Comparison of ENCODE assay signal across 12 mouse cellular contexts in genomic region chr4:135912164-135912563, GRCm38 (mm10). TPM values are rescaled to one million over a fixed set of nuclear protein-coding genes. Genes with fewer than 3 reads are reported as not detected.
DNase-seq lines count a peak whose midpoint lies in the region; ATAC-seq and TF ChIP-seq lines count a peak whose summit lies in the region.
"Had no signal": no experiment of that assay in that cellular context is flagged by ENCODE, and none has a peak within 500 bp of the region (broad histone marks: within the 10 kb centered on the region; RNA-seq: fewer than 3 reads in every experiment).

No protein-coding gene starts in this region.

- H3K9ac ChIP-seq in forebrain, embryonic 12.5 days, result no peak overlapping the region
- H3K9ac ChIP-seq in forebrain, embryonic 15.5 days (replicated peaks), result no peak overlapping the region
- no peak overlapping the region for H3K9ac ChIP-seq in lung, embryonic 15.5 days
- no peak overlapping the region; the same call in 1 of the 2 replicates for H3K9ac ChIP-seq in liver, embryonic 14.5 days (replicated peaks)

- peak overlapping the region; percentile 42; the same call in 1 of the 2 replicates for H3K27ac ChIP-seq in forebrain, embryonic 12.5 days
- no peak overlapping the region for H3K27ac ChIP-seq in forebrain, embryonic 15.5 days (replicated peaks)
- H3K27ac ChIP-seq in lung, embryonic 15.5 days, result 0 out of 2 replicates have a peak overlapping the region, but pooled peaks have one; percentile 20
- H3K27ac ChIP-seq in liver, embryonic 14.5 days, result no peak overlapping the region
- H3K27ac ChIP-seq: gastrocnemius, adult 2 months had no signal

- no peak overlapping the region for H3K4me2 ChIP-seq in forebrain, embryonic 12.5 days
- H3K4me2 ChIP-seq in forebrain, embryonic 15.5 days (replicated peaks), result no peak overlapping the region
- no peak overlapping the region for H3K4me2 ChIP-seq in lung, embryonic 15.5 days
- peak overlapping the region; percentile 18; the same call in 1 of the 2 replicates for H3K4me2 ChIP-seq in liver, embryonic 14.5 days (ENCODE audit: low read depth)

- no peak; the same call in 1 of the 2 replicates for ATAC-seq in forebrain, embryonic 12.5 days (ENCODE audit: low FRiP score)
- no peak for ATAC-seq in forebrain, embryonic 15.5 days (replicated peaks)
- no peak for ATAC-seq in lung, embryonic 15.5 days (ENCODE audit: borderline replicate concordance, extremely low read depth, low FRiP score, low TSS enrichment)
- 0 out of 2 replicates have a peak, but pooled peaks have one; percentile 30 for ATAC-seq in erythroid progenitor cell, adult 5-6 weeks (replicated peaks; ENCODE audit: low FRiP score, poor library complexity, severe bottlenecking)
- peak; percentile 32; the same call in 1 of the 2 replicates for ATAC-seq in liver, embryonic 14.5 days (ENCODE audit: insufficient read depth)

- no peaks in the 10 kb centered on the region for H3K27me3 ChIP-seq in forebrain, embryonic 12.5 days
- H3K27me3 ChIP-seq in forebrain, embryonic 15.5 days, result no peaks in the 10 kb centered on the region
- no peaks in the 10 kb centered on the region for H3K27me3 ChIP-seq in lung, embryonic 15.5 days
- H3K27me3 ChIP-seq in liver, embryonic 14.5 days (ENCODE audit: control insufficient read depth, insufficient read depth, low read length), result no peaks in the 10 kb centered on the region

- WGBS in forebrain, embryonic 12.5 days, result 78% methylated on average over 3 of the region's 3 CpGs
- 50% methylated on average over 3 of the region's 3 CpGs for WGBS in forebrain, embryonic 15.5 days
- WGBS in lung, embryonic 15.5 days, result 46% methylated on average over 3 of the region's 3 CpGs
- WGBS in liver, embryonic 14.5 days (ENCODE audit: insufficient replicate concordance), result 13% methylated on average over 3 of the region's 3 CpGs

- TF ChIP-seq CTCF in liver, embryonic 14.5 days (IDR thresholded peaks at IDR 0.05; ENCODE audit: low read depth), result no peak

- H3K4me1 ChIP-seq in forebrain, embryonic 12.5 days, result peaks cover 5% of the 10 kb centered on the region
- no peaks in the 10 kb centered on the region for H3K4me1 ChIP-seq in forebrain, embryonic 15.5 days
- H3K4me1 ChIP-seq in lung, embryonic 15.5 days, result no peaks in the 10 kb centered on the region
- H3K4me1 ChIP-seq in liver, embryonic 14.5 days (replicated peaks; ENCODE audit: control insufficient read depth in 2 of 2, insufficient read depth in 2 of 2, low read length in 1 of 2), result peaks cover 9 to 20% of the 10 kb centered on the region in 2 experiments

- no peaks in the 10 kb centered on the region for H3K9me3 ChIP-seq in forebrain, embryonic 12.5 days
- H3K9me3 ChIP-seq in forebrain, embryonic 15.5 days, result no peaks in the 10 kb centered on the region
- no peaks in the 10 kb centered on the region for H3K9me3 ChIP-seq in lung, embryonic 15.5 days
- no peaks in the 10 kb centered on the region for H3K9me3 ChIP-seq in liver, embryonic 14.5 days (ENCODE audit: control insufficient read depth, low read length)
- H3K9me3 ChIP-seq: G1E had no signal

- H3K4me3 ChIP-seq in forebrain, embryonic 12.5 days (replicated peaks), result no peak overlapping the region
- H3K4me3 ChIP-seq in forebrain, embryonic 15.5 days, result no peak overlapping the region
- H3K4me3 ChIP-seq in lung, embryonic 15.5 days, result no peak overlapping the region
- no peak overlapping the region for H3K4me3 ChIP-seq in liver, embryonic 14.5 days (ENCODE audit: insufficient read depth in 1 of 2, low read depth in 2 of 2, low read length in 2 of 2)
- H3K4me3 ChIP-seq: gastrocnemius, adult 2 months had no signal

- H3K36me3 ChIP-seq in forebrain, embryonic 12.5 days (replicated peaks), result no peaks in the 10 kb centered on the region
- H3K36me3 ChIP-seq in forebrain, embryonic 15.5 days, result no peaks in the 10 kb centered on the region
- H3K36me3 ChIP-seq in lung, embryonic 15.5 days, result no peaks in the 10 kb centered on the region
- no peaks in the 10 kb centered on the region for H3K36me3 ChIP-seq in liver, embryonic 14.5 days (replicated peaks; ENCODE audit: control insufficient read depth, insufficient read depth, low read depth)

- TF ChIP-seq EP300 in liver, embryonic 14.5 days (IDR thresholded peaks at IDR 0.05; ENCODE audit: low read depth), result no peak

- no peak for DNase-seq in lung, adult 18-20 months
- no peak for DNase-seq in liver, embryonic 14.5 days (ENCODE audit: low read depth in 3 of 3, low spot score in 3 of 3)
- DNase-seq in layer of hippocampus, postnatal 36 days, result no peak
- no peak for DNase-seq in adrenal gland, postnatal 14 days
- DNase-seq: gastrocnemius, adult 2 months; heart, postnatal 36 days; right cerebral cortex, postnatal 25 days had no signal

RNA-seq across cellular contexts. Expression of gene Fuca1, which starts 8.4 kb away (rescaled TPM):
- polyA plus RNA-seq in forebrain, embryonic 12.5 days (2016; fragmentation: Nextera tagmentation; extraction: Ambion mirVana), result 38.1 and 45.0 TPM in 2 replicates
- polyA plus RNA-seq in forebrain, embryonic 15.5 days (2015; fragmentation: Nextera tagmentation; extraction: Ambion mirVana), result 50.9 and 56.7 TPM in 2 replicates
- 71.7 and 76.4 TPM in 2 replicates for polyA plus RNA-seq in lung, embryonic 15.5 days (2015; fragmentation: Nextera tagmentation; extraction: Ambion mirVana)
- 23.1 and 45.3 TPM in 2 replicates for total RNA-seq in erythroid progenitor cell, adult 5-6 weeks (2015; ENCODE audit: low replicate concordance)
- 38.9 and 50.2 TPM in 2 replicates for total RNA-seq in erythroid progenitor cell, adult 5-6 weeks (2017; ENCODE audit: low replicate concordance)
- polyA plus RNA-seq in liver, embryonic 14.5 days (2012; rRNA removed), result 8.8 and 12.0 TPM in 2 replicates
- polyA plus RNA-seq in liver, embryonic 14.5 days (2014; fragmentation: Nextera tagmentation; extraction: Ambion mirVana), result 19.0 and 23.6 TPM in 2 replicates
- 10 to 100 TPM; 33.4 to 43.1 TPM for total RNA-seq in layer of hippocampus, postnatal 36 days (2021)
- total RNA-seq in adrenal gland, postnatal 14 days (2021), result 90.1 and 94.3 TPM in 2 replicates

RNA-seq across cellular contexts. Expression of gene Cnr2, which starts 17.0 kb away (rescaled TPM):
- 0.32 and 0.36 TPM in 2 replicates for polyA plus RNA-seq in forebrain, embryonic 12.5 days (2016; fragmentation: Nextera tagmentation; extraction: Ambion mirVana)
- 0.08 and 0.13 TPM in 2 replicates for polyA plus RNA-seq in forebrain, embryonic 15.5 days (2015; fragmentation: Nextera tagmentation; extraction: Ambion mirVana)
- 0.80 and 0.82 TPM in 2 replicates for polyA plus RNA-seq in lung, embryonic 15.5 days (2015; fragmentation: Nextera tagmentation; extraction: Ambion mirVana)
- total RNA-seq in erythroid progenitor cell, adult 5-6 weeks (2015; ENCODE audit: low replicate concordance), result 4.3 and 5.0 TPM in 2 replicates
- 1.7 and 3.4 TPM in 2 replicates for total RNA-seq in erythroid progenitor cell, adult 5-6 weeks (2017; ENCODE audit: low replicate concordance)
- polyA plus RNA-seq in liver, embryonic 14.5 days (2012; rRNA removed), result 1.6 and 2.1 TPM in 2 replicates
- polyA plus RNA-seq in liver, embryonic 14.5 days (2014; fragmentation: Nextera tagmentation; extraction: Ambion mirVana), result 2.3 and 2.5 TPM in 2 replicates
- under 1 TPM in 1 of 2 experiments, not detected in 1; 0.15 TPM for total RNA-seq in layer of hippocampus, postnatal 36 days (2021)
- 1.9 and 4.7 TPM in 2 replicates for total RNA-seq in adrenal gland, postnatal 14 days (2021)

RNA-seq across cellular contexts. Expression of gene Hmgcl, which starts 34.1 kb away (rescaled TPM):
- polyA plus RNA-seq in forebrain, embryonic 12.5 days (2016; fragmentation: Nextera tagmentation; extraction: Ambion mirVana), result 52.3 and 55.8 TPM in 2 replicates
- 61.3 and 66.6 TPM in 2 replicates for polyA plus RNA-seq in forebrain, embryonic 15.5 days (2015; fragmentation: Nextera tagmentation; extraction: Ambion mirVana)
- polyA plus RNA-seq in lung, embryonic 15.5 days (2015; fragmentation: Nextera tagmentation; extraction: Ambion mirVana), result 76.1 TPM in 2 replicates
- 24.3 and 25.2 TPM in 2 replicates for total RNA-seq in erythroid progenitor cell, adult 5-6 weeks (2015; ENCODE audit: low replicate concordance)
- 19.6 and 30.0 TPM in 2 replicates for total RNA-seq in erythroid progenitor cell, adult 5-6 weeks (2017; ENCODE audit: low replicate concordance)
- polyA plus RNA-seq in liver, embryonic 14.5 days (2012; rRNA removed), result 28.9 and 43.4 TPM in 2 replicates
- 71.9 and 76.5 TPM in 2 replicates for polyA plus RNA-seq in liver, embryonic 14.5 days (2014; fragmentation: Nextera tagmentation; extraction: Ambion mirVana)
- total RNA-seq in layer of hippocampus, postnatal 36 days (2021), result 10 to 100 TPM; 35.5 to 36.4 TPM
- 64.6 and 76.0 TPM in 2 replicates for total RNA-seq in adrenal gland, postnatal 14 days (2021)

RNA-seq across cellular contexts. Expression of gene Pnrc2, which starts 38.5 kb away (rescaled TPM):
- polyA plus RNA-seq in forebrain, embryonic 12.5 days (2016; fragmentation: Nextera tagmentation; extraction: Ambion mirVana), result 196 and 199 TPM in 2 replicates
- 131 and 134 TPM in 2 replicates for polyA plus RNA-seq in forebrain, embryonic 15.5 days (2015; fragmentation: Nextera tagmentation; extraction: Ambion mirVana)
- polyA plus RNA-seq in lung, embryonic 15.5 days (2015; fragmentation: Nextera tagmentation; extraction: Ambion mirVana), result 210 and 220 TPM in 2 replicates
- total RNA-seq in erythroid progenitor cell, adult 5-6 weeks (2015; ENCODE audit: low replicate concordance), result 245 and 298 TPM in 2 replicates
- total RNA-seq in erythroid progenitor cell, adult 5-6 weeks (2017; ENCODE audit: low replicate concordance), result 215 and 282 TPM in 2 replicates
- polyA plus RNA-seq in liver, embryonic 14.5 days (2012; rRNA removed), result 25.4 and 43.4 TPM in 2 replicates
- polyA plus RNA-seq in liver, embryonic 14.5 days (2014; fragmentation: Nextera tagmentation; extraction: Ambion mirVana), result 80.2 and 81.9 TPM in 2 replicates
- total RNA-seq in layer of hippocampus, postnatal 36 days (2021), result 10 to 100 TPM; 54.5 to 56.3 TPM
- 110 and 149 TPM in 2 replicates for total RNA-seq in adrenal gland, postnatal 14 days (2021)

RNA-seq across cellular contexts. Expression of gene Gale, which starts 51.4 kb away (rescaled TPM):
- 28.3 and 30.9 TPM in 2 replicates for polyA plus RNA-seq in forebrain, embryonic 12.5 days (2016; fragmentation: Nextera tagmentation; extraction: Ambion mirVana)
- 35.2 and 35.6 TPM in 2 replicates for polyA plus RNA-seq in forebrain, embryonic 15.5 days (2015; fragmentation: Nextera tagmentation; extraction: Ambion mirVana)
- polyA plus RNA-seq in lung, embryonic 15.5 days (2015; fragmentation: Nextera tagmentation; extraction: Ambion mirVana), result 38.2 and 40.5 TPM in 2 replicates
- total RNA-seq in erythroid progenitor cell, adult 5-6 weeks (2015; ENCODE audit: low replicate concordance), result 1.4 and 6.3 TPM in 2 replicates
- 3.6 and 12.2 TPM in 2 replicates for total RNA-seq in erythroid progenitor cell, adult 5-6 weeks (2017; ENCODE audit: low replicate concordance)
- polyA plus RNA-seq in liver, embryonic 14.5 days (2012; rRNA removed), result 20.5 and 22.8 TPM in 2 replicates
- polyA plus RNA-seq in liver, embryonic 14.5 days (2014; fragmentation: Nextera tagmentation; extraction: Ambion mirVana), result 32.6 and 38.0 TPM in 2 replicates
- 10 to 100 TPM; 17.7 to 20.7 TPM for total RNA-seq in layer of hippocampus, postnatal 36 days (2021)
- 16.4 and 16.6 TPM in 2 replicates for total RNA-seq in adrenal gland, postnatal 14 days (2021)

Comparison
In these comparisons a context has a peak if more than half of its experiments do, and no peak if none do; other contexts are left out.
1. H3K27ac ChIP-seq: peak in forebrain, embryonic 12.5 days (single experiment) and lung, embryonic 15.5 days (single experiment); none in forebrain, embryonic 15.5 days (single experiment) and liver, embryonic 14.5 days (single experiment).
2. ATAC-seq: peak in erythroid progenitor cell, adult 5-6 weeks (single experiment) and liver, embryonic 14.5 days (single experiment); none in forebrain, embryonic 12.5 days (single experiment), forebrain, embryonic 15.5 days (single experiment) and lung, embryonic 15.5 days (single experiment).